Mouse (Mus musculus): ENCODE measurements around the gene Pard3. TPM values are rescaled to one million over a fixed set of nuclear protein-coding genes. Genes with fewer than 3 reads are reported as not detected.

The Pard3 gene
- polyA plus RNA-seq, 1 experiment from 2014 or later: 33.4 TPM

DNA sequence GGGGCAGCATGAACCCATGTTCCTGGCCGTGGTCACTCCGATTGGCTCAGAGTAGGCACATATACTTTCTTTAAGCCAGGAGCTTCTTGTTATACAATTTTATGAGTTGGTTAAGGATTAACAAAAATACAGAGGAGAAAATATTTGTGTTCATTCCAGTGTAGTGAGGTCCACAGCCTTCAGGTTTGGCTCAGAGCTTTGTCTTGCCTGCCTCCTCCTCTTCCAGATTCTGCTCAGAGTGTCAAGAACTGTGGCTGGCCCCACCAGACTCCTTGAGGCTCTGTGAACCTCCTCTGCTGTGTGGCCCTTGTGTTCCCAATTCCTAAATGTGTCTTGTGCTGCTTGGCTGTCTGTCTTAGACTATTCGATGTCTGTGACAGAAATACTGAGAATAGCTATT is 59.7 kb downstream of the Pard3 start:
- peaks cover 96% of the 10 kb centered on the region for H3K4me1 ChIP-seq
- H3K4me3 ChIP-seq: no peak overlapping the region
- no peaks in the 10 kb centered on the region for H3K27me3 ChIP-seq (replicated peaks; ENCODE audit: low read depth, poor library complexity, severe bottlenecking)
- no peaks in the 10 kb centered on the region for H3K36me3 ChIP-seq (replicated peaks)
- no peak overlapping the region for H3K27ac ChIP-seq (replicated peaks)
- no peak for DNase-seq (ENCODE audit: low spot score)
- H3K9me3 ChIP-seq: no peaks in the 10 kb centered on the region
- 94% methylated on average over 3 of the region's 3 CpGs for WGBS

GRCm38 (mm10) chr8:127124795-127125194 is 61.1 kb downstream of the Pard3 start:
- Histone ChIP-seq H3K4me1 (peaks cover 96% of the 10 kb centered on the region), H3K27ac (replicated peaks) (0 out of 2 replicates have a peak overlapping the region, but pooled peaks have one; percentile 35), H3K36me3 (replicated peaks) (no peaks in the 10 kb centered on the region), H3K9me3 (no peaks in the 10 kb centered on the region), H3K27me3 (replicated peaks; ENCODE audit: low read depth, poor library complexity, severe bottlenecking) (no peaks in the 10 kb centered on the region), H3K4me3 (no peak overlapping the region)
- DNase-seq (ENCODE audit: low spot score): no peak
- WGBS: 48% methylated on average over 8 of the region's 8 CpGs

DNA sequence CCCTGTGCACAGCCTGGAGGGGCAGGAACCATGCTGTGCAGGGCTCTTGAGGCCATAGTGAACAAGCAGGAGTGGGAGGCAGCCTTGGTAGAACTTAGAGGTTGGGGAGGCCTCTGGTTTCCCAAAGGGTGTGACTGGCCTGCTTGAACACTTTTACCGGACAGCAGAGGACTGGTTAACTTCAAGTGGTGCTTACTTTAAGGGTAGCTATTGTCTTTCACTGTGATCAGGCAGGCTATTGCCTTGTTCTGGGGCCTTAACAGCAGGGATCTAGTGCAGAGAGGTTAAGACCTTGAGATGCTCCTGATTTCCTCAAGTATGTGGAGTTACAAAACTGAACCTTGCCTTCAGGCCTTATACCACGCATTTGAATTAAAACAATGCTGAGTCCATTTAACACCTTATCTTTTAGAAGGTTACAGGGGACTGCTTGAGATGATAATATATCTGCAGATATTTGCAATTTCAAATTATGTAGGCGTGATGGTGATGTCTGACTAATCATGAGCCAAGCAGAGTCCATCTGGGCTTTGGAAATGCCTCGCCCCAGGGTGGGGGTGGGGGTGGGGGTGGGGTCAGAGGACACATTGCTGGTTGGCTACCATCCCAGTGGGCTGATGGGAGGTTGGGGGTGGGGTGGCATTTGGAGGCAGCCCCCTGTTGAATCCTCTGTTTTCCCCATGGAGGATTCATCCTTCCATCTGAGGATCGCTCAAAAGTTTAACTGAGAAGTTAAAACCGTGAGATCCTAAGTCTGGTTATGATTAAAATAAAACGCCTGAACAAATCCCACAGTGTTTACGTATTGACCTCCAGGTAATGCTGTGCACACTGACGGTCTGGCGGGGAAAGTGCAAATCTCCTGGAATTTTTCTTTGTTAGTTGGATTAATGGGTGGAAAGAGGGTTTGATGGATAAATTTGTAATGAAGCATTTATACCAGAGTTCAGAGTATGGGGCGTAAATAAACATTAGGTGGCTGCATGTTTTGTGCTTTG is 62.3 kb downstream of the Pard3 start:
- H3K4me1 ChIP-seq: peaks cover 96% of the 10 kb centered on the region
- no peaks in the 10 kb centered on the region for H3K36me3 ChIP-seq (replicated peaks)
- H3K4me3 ChIP-seq: peak overlapping the region; percentile 37
- no peaks in the 10 kb centered on the region for H3K27me3 ChIP-seq (replicated peaks; ENCODE audit: low read depth, poor library complexity, severe bottlenecking)
- 20% methylated on average over 11 of the region's 11 CpGs for WGBS
- no peaks in the 10 kb centered on the region for H3K9me3 ChIP-seq
- DNase-seq (ENCODE audit: low spot score): peak; percentile 70
- H3K27ac ChIP-seq (replicated peaks): peak overlapping the region; percentile 60

DNA sequence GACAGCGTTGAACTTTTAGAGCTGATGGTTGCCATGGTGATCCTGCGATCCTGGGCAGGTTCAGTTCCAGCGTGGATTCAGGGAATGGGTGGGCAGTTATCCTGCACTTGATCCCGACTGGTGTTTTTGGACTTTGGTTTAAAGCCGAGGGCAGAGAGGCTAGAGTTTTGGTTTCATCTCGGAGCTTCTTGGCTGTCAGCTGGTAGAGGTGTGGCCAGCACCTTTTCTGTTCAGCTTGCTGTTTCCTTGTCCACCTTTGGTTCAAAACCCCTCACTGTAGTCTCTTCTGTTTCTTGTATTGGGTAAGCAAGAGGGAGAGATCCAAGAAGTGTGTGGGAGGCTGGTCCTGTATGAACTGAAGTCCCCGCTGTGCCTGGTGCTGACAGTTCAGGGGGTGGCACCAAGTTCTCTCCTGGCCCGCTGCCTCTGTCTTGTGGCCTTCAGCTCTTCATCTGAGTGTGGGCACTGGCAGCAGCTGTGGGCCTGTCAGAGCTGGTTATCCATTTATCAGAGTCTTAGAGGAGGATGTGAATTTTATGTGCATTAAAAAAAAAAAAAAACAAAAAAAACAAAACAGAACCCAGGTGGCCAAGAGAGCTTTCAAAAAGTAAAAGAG is 65.2 kb downstream of the Pard3 start:
- no peak for DNase-seq (ENCODE audit: low spot score)
- no peak overlapping the region; the same call in 1 of the 2 replicates for H3K27ac ChIP-seq (replicated peaks)
- 50% methylated on average over 8 of the region's 8 CpGs for WGBS
- H3K27me3 ChIP-seq (replicated peaks; ENCODE audit: low read depth, poor library complexity, severe bottlenecking): no peaks in the 10 kb centered on the region
- H3K9me3 ChIP-seq: no peaks in the 10 kb centered on the region
- H3K36me3 ChIP-seq (replicated peaks): no peaks in the 10 kb centered on the region
- H3K4me1 ChIP-seq: peaks cover 73% of the 10 kb centered on the region
- no peak overlapping the region for H3K4me3 ChIP-seq

DNA sequence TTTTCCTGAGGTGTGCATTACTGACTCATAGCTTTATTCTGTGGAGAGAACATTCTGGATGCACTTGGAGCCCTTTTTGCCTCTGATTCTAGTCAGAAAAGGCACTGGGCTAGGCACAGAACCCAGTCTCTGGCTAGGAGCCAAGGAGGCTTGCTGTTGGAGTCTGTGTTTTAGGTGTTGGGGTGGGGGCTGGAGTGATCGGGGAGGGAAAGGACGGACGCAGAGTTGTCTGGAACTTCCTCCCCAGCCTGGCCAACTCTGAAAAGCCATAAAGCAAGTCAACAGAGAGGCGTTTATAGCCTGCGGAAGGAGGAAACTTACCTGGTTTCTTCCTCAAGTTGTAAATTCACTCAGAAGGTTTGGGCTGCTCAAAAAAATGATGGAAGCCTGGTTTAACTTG is 70.6 kb downstream of the Pard3 start:
- DNase-seq (ENCODE audit: low spot score): no peak
- 90% methylated on average over 5 of the region's 5 CpGs for WGBS

GRCm38 (mm10) chr8:127136201-127136600 is 72.5 kb downstream of the Pard3 start:
- DNase-seq (ENCODE audit: low spot score): no peak
- no peak overlapping the region for H3K4me3 ChIP-seq
- no peaks in the 10 kb centered on the region for H3K27me3 ChIP-seq (replicated peaks; ENCODE audit: low read depth, poor library complexity, severe bottlenecking)
- no peaks in the 10 kb centered on the region for H3K9me3 ChIP-seq
- no peak overlapping the region for H3K27ac ChIP-seq (replicated peaks)
- peaks cover 45% of the 10 kb centered on the region for H3K4me1 ChIP-seq
- 76% methylated on average over 2 of the region's 2 CpGs for WGBS
- no peaks in the 10 kb centered on the region for H3K36me3 ChIP-seq (replicated peaks)

More for the DNA sequence above, 70.6 kb downstream of the Pard3 start:
- no peak overlapping the region for H3K4me3 ChIP-seq
- no peaks in the 10 kb centered on the region for H3K9me3 ChIP-seq
- no peaks in the 10 kb centered on the region for H3K36me3 ChIP-seq (replicated peaks)
- H3K27me3 ChIP-seq (replicated peaks; ENCODE audit: low read depth, poor library complexity, severe bottlenecking): no peaks in the 10 kb centered on the region
- no peak overlapping the region for H3K27ac ChIP-seq (replicated peaks)
- peaks cover 63% of the 10 kb centered on the region for H3K4me1 ChIP-seq

GRCm38 (mm10) chr8:127136781-127137180 is 73.1 kb downstream of the Pard3 start:
- Histone ChIP-seq H3K36me3 (replicated peaks) (no peaks in the 10 kb centered on the region), H3K4me1 (peaks cover 45% of the 10 kb centered on the region), H3K27ac (replicated peaks) (no peak overlapping the region), H3K4me3 (no peak overlapping the region), H3K27me3 (replicated peaks; ENCODE audit: low read depth, poor library complexity, severe bottlenecking) (no peaks in the 10 kb centered on the region), H3K9me3 (no peaks in the 10 kb centered on the region)
- WGBS: 93% methylated on average over 2 of the region's 2 CpGs
- no peak for DNase-seq (ENCODE audit: low spot score)

DNA sequence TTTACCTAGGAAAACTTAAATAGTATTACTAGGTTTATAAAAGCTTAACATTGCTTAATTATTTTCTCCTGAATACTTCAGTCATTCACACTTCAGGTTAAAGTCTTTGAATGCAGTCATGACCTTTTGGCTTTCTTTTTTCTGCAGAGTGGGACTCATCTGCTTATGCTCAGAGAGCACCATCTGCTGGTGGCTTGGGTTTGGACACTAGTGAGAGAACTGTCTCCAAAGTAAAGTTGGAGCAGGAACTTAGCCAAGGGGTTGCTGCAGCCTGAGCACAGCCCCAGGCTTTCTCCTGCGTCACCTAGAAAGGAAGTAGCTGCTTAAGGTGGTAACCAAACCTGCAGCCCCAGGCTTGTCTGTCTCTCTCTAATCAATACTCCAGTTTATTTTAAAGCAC is 75.5 kb downstream of the Pard3 start:
- H3K27ac ChIP-seq (replicated peaks): no peak overlapping the region
- 31% methylated on average over 1 of the region's 1 CpGs for WGBS
- H3K9me3 ChIP-seq: no peaks in the 10 kb centered on the region

DNA sequence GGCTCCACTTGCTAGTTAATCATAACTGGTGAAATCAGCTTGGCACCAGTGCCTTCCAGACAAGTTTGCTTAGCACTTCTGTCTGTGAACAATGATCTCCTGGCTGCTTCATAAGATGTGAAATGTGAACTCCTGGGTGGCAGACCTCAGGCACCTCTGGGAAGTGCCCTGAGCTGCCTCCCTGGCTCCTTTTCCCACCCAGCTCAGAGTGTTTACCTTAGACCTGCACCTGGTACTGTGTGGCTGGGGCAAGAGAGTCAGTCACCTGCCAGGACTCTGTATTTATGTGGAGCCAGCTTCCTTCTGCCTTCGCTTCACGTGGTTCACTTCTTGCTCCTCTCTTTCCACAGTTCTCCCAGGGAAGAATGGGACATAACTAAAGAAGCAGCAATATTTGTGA is 77.3 kb downstream of the Pard3 start:
- no peak overlapping the region for H3K4me3 ChIP-seq
- 96% methylated on average over 2 of the region's 2 CpGs for WGBS
- no peak for DNase-seq (ENCODE audit: low spot score)
- no peak overlapping the region for H3K27ac ChIP-seq (replicated peaks)
- no peaks in the 10 kb centered on the region for H3K36me3 ChIP-seq (replicated peaks)
- no peaks in the 10 kb centered on the region for H3K9me3 ChIP-seq
- H3K4me1 ChIP-seq: peaks cover 55% of the 10 kb centered on the region
- H3K27me3 ChIP-seq (replicated peaks; ENCODE audit: low read depth, poor library complexity, severe bottlenecking): no peaks in the 10 kb centered on the region

More for the DNA sequence above, 75.5 kb downstream of the Pard3 start:
- Histone ChIP-seq H3K4me1 (peaks cover 53% of the 10 kb centered on the region), H3K36me3 (replicated peaks) (no peaks in the 10 kb centered on the region), H3K4me3 (no peak overlapping the region), H3K27me3 (replicated peaks; ENCODE audit: low read depth, poor library complexity, severe bottlenecking) (no peaks in the 10 kb centered on the region)
- peak; percentile 72 for DNase-seq (ENCODE audit: low spot score)

GRCm38 (mm10) chr8:127143641-127144040 is 79.9 kb downstream of the Pard3 start:
- H3K9me3 ChIP-seq: no peaks in the 10 kb centered on the region
- no peak for DNase-seq (ENCODE audit: low spot score)
- no peak overlapping the region for H3K27ac ChIP-seq (replicated peaks)
- no peak overlapping the region for H3K4me3 ChIP-seq
- H3K27me3 ChIP-seq (replicated peaks; ENCODE audit: low read depth, poor library complexity, severe bottlenecking): no peaks in the 10 kb centered on the region
- peaks cover 45% of the 10 kb centered on the region for H3K4me1 ChIP-seq
- no peaks in the 10 kb centered on the region for H3K36me3 ChIP-seq (replicated peaks)
- 54% methylated on average over 7 of the region's 7 CpGs for WGBS

DNA sequence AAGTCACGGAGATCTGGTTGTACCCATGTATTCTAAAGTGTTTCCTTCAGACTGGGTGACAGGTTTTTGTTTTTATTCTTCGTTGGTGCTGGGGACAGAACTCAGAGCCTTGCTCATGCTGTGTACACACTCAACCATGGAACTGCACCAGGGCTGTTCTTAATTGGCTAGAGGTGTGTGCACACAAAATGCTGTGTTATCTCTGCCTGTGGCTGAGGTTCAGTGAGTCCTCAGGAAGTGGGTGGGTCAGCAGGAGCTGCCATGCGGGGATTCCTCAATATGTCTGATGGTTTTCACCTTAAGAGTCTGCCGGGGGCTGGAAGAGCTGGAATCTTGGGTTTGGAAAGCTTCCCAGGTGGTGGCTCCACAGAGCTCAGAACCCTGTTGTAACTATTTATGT is 80.9 kb downstream of the Pard3 start:
- H3K27me3 ChIP-seq (replicated peaks; ENCODE audit: low read depth, poor library complexity, severe bottlenecking): no peaks in the 10 kb centered on the region
- H3K4me3 ChIP-seq: no peak overlapping the region
- 64% methylated on average over 4 of the region's 4 CpGs for WGBS

GRCm38 (mm10) chr8:127145135-127145534 is 81.4 kb downstream of the Pard3 start:
- no peaks in the 10 kb centered on the region for H3K36me3 ChIP-seq (replicated peaks)

More for the DNA sequence above, 80.9 kb downstream of the Pard3 start:
- Histone ChIP-seq H3K27ac (replicated peaks) (no peak overlapping the region), H3K9me3 (no peaks in the 10 kb centered on the region), H3K4me1 (peaks cover 44% of the 10 kb centered on the region), H3K36me3 (replicated peaks) (no peaks in the 10 kb centered on the region)
- no peak for DNase-seq (ENCODE audit: low spot score)

More at GRCm38 (mm10) chr8:127145135-127145534, 81.4 kb downstream of the Pard3 start:
- Histone ChIP-seq H3K4me1 (peaks cover 44% of the 10 kb centered on the region), H3K4me3 (no peak overlapping the region), H3K27me3 (replicated peaks; ENCODE audit: low read depth, poor library complexity, severe bottlenecking) (no peaks in the 10 kb centered on the region), H3K27ac (replicated peaks) (peak overlapping the region; percentile 21; the same call in 1 of the 2 replicates), H3K9me3 (no peaks in the 10 kb centered on the region)
- no peak for DNase-seq (ENCODE audit: low spot score)
- WGBS: 42% methylated on average over 4 of the region's 4 CpGs
